ENCODE assay signal across 26 mouse cellular contexts in the genomic region with DNA sequence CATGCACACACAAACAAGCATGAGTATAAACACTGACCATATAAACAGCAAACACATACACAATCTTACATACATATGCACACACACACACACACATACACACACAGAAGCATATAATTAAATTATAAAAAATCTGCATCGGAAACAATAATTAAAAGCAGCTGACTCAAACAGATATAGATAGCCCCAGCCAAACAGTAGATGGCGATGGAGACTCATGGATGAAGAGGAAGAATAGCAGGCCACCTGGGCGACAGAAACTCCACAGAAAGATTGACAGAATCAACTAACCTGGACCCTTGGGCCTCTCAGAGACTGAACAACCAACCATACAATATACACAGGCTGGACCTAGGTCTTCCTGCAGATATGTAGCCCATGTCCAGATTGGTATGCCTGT. TPM values are rescaled to one million over a fixed set of nuclear protein-coding genes. Genes with fewer than 3 reads are reported as not detected.
A peak's percentile ranks its signal among the peaks of the same experiment; 100 is the strongest.
DNase-seq lines count a peak whose midpoint lies in the region; ATAC-seq and TF ChIP-seq lines count a peak whose summit lies in the region.
"Had no signal": no experiment of that assay in that cellular context is flagged by ENCODE, and none has a peak within 500 bp of the region (broad histone marks: within the 10 kb centered on the region; RNA-seq: fewer than 3 reads in every experiment).

No protein-coding gene starts in this region.

- TF ChIP-seq CTCF in forebrain, postnatal 0 days (IDR thresholded peaks at IDR 0.05; ENCODE audit: low read depth) = 0 out of 2 replicates have a peak, but pooled peaks have one; percentile 21
- peak; percentile 33 for TF ChIP-seq CTCF in left cerebral cortex, adult 2 months (IDR thresholded peaks at IDR 0.05)

- H3K27ac ChIP-seq in forebrain, postnatal 0 days (ENCODE audit: low read depth, low read length) = no peak overlapping the region
- H3K27ac ChIP-seq in forebrain, embryonic 10.5 days = no peak overlapping the region
- H3K27ac ChIP-seq in left cerebral cortex, adult 2 months = no peak overlapping the region
- H3K27ac ChIP-seq in ES-E14 (ENCODE audit: insufficient read depth, low read depth, low read length, poor library complexity, severe bottlenecking) = no peak overlapping the region
- H3K27ac ChIP-seq in liver, embryonic 12.5 days = no peak overlapping the region
- H3K27ac ChIP-seq: lung, embryonic 15.5 days; midbrain, embryonic 15.5 days had no signal

- no peaks in the 10 kb centered on the region for H3K36me3 ChIP-seq in forebrain, postnatal 0 days (ENCODE audit: insufficient read depth)
- H3K36me3 ChIP-seq in forebrain, embryonic 10.5 days (replicated peaks) = no peaks in the 10 kb centered on the region
- H3K36me3 ChIP-seq in ES-E14 (ENCODE audit: control insufficient read depth, insufficient read depth, low read length, poor library complexity, severe bottlenecking) = no peaks in the 10 kb centered on the region
- no peaks in the 10 kb centered on the region for H3K36me3 ChIP-seq in liver, embryonic 12.5 days
- H3K36me3 ChIP-seq: lung, embryonic 15.5 days; midbrain, embryonic 15.5 days had no signal

- DNase-seq in forebrain, postnatal 0 days = no peak
- DNase-seq in forebrain, embryonic 10.5 days (ENCODE audit: extremely low spot score, low spot score) = no peak
- no peak for DNase-seq in left cerebral cortex, adult 2 months (ENCODE audit: extremely low spot score in 1 of 2, low spot score in 2 of 2)
- no peak for DNase-seq in left cerebral cortex, adult 11 months (ENCODE audit: low spot score)
- DNase-seq in ES-E14 (ENCODE audit: low read depth, low spot score) = peak; percentile 16
- DNase-seq in retina, embryonic 14.5 days (ENCODE audit: low spot score) = peak; percentile 17
- DNase-seq in thymus, postnatal 10 days (ENCODE audit: low spot score in 2 of 2) = no peak
- DNase-seq: adrenal gland, postnatal 14 days; cerebellum, adult 2 months; gastrocnemius, postnatal 10 days; kidney, adult 9 months; layer of hippocampus, postnatal 36 days; left cerebral cortex, postnatal 4 days; spleen, adult 18-20 months had no signal

- in situ Hi-C loops in ES-E14 (cut with MboI; ENCODE audit: low sequenced_read_pairs in 2 of 2, unreplicated experiment in 2 of 2) = no loop called here

- H3K4me2 ChIP-seq in forebrain, postnatal 0 days (ENCODE audit: low read depth) = no peak overlapping the region
- H3K4me2 ChIP-seq in liver, embryonic 12.5 days = no peak overlapping the region
- H3K4me2 ChIP-seq: lung, embryonic 15.5 days; midbrain, embryonic 15.5 days had no signal

- no peaks in the 10 kb centered on the region for H3K27me3 ChIP-seq in forebrain, postnatal 0 days (ENCODE audit: insufficient read depth, low read length)
- H3K27me3 ChIP-seq in forebrain, embryonic 10.5 days (ENCODE audit: poor library complexity, severe bottlenecking) = no peaks in the 10 kb centered on the region
- H3K27me3 ChIP-seq in liver, embryonic 12.5 days (replicated peaks) = no peaks in the 10 kb centered on the region
- H3K27me3 ChIP-seq: lung, embryonic 15.5 days; midbrain, embryonic 15.5 days had no signal

- WGBS in forebrain, postnatal 0 days = 44% methylated on average over 3 of the region's 3 CpGs
- 50% methylated on average over 3 of the region's 3 CpGs for WGBS in forebrain, embryonic 10.5 days
- WGBS in liver, embryonic 12.5 days (ENCODE audit: insufficient replicate concordance) = 30% methylated on average over 3 of the region's 3 CpGs

- no peak for ATAC-seq in forebrain, postnatal 0 days
- no peak for ATAC-seq in liver, embryonic 12.5 days
- ATAC-seq: activated CD4-positive, CD25-positive, alpha-beta regulatory T cell, adult 4 months; midbrain, embryonic 15.5 days had no signal

- H3K9me3 ChIP-seq in forebrain, postnatal 0 days (ENCODE audit: low read length) = no peaks in the 10 kb centered on the region
- no peaks in the 10 kb centered on the region for H3K9me3 ChIP-seq in forebrain, embryonic 10.5 days
- H3K9me3 ChIP-seq in ES-E14 (ENCODE audit: control insufficient read depth, insufficient read depth, low read depth, low read length) = no peaks in the 10 kb centered on the region
- H3K9me3 ChIP-seq in liver, embryonic 12.5 days (replicated peaks) = no peaks in the 10 kb centered on the region
- H3K9me3 ChIP-seq: lung, embryonic 15.5 days; midbrain, embryonic 15.5 days had no signal

- intact Hi-C loops in left cerebral cortex, adult 2 months (cut with DNase I) = loop anchor here (2.0 to 10.0 kb wide), 2 partner anchors 150 to 242 kb away; a partner anchor contains a TSS

- H3K4me1 ChIP-seq in forebrain, postnatal 0 days (ENCODE audit: insufficient read depth) = no peaks in the 10 kb centered on the region
- H3K4me1 ChIP-seq in forebrain, embryonic 10.5 days = no peaks in the 10 kb centered on the region
- no peaks in the 10 kb centered on the region for H3K4me1 ChIP-seq in ES-E14 (ENCODE audit: control insufficient read depth in 2 of 2, insufficient read depth in 2 of 2, low read length in 2 of 2, poor library complexity in 1 of 2)
- no peaks in the 10 kb centered on the region for H3K4me1 ChIP-seq in liver, embryonic 12.5 days
- H3K4me1 ChIP-seq: lung, embryonic 15.5 days; midbrain, embryonic 15.5 days had no signal

- H3K4me3 ChIP-seq in forebrain, postnatal 0 days (ENCODE audit: low read depth, low read length) = no peak overlapping the region
- no peak overlapping the region for H3K4me3 ChIP-seq in forebrain, embryonic 10.5 days
- no peak overlapping the region for H3K4me3 ChIP-seq in left cerebral cortex, adult 2 months
- H3K4me3 ChIP-seq in ES-E14 (ENCODE audit: insufficient read depth in 1 of 2, low read depth in 1 of 2, low read length in 2 of 2, poor library complexity in 1 of 2, severe bottlenecking in 1 of 2) = no peak overlapping the region
- no peak overlapping the region for H3K4me3 ChIP-seq in liver, embryonic 12.5 days
- H3K4me3 ChIP-seq: erythroblast, embryonic 14.5 days; lung, embryonic 15.5 days; midbrain, embryonic 15.5 days had no signal

- H3K9ac ChIP-seq in forebrain, postnatal 0 days = no peak overlapping the region
- no peak overlapping the region for H3K9ac ChIP-seq in ES-E14 (ENCODE audit: insufficient read depth, low read depth, low read length, poor library complexity, severe bottlenecking)
- H3K9ac ChIP-seq in liver, embryonic 12.5 days = no peak overlapping the region
- H3K9ac ChIP-seq: lung, embryonic 15.5 days; midbrain, embryonic 15.5 days had no signal

TF ChIP-seq in ES-E14, 5 proteins besides CTCF, POLR2A, EP300 and RAD21:
- TF ChIP-seq CHD2 (IDR thresholded peaks at IDR 0.05; ENCODE audit: low read depth, low read length) (no peak), MAFK (IDR thresholded peaks at IDR 0.05; ENCODE audit: insufficient read depth, low read depth, low read length) (no peak), ZC3H11A (IDR thresholded peaks at IDR 0.05; ENCODE audit: borderline replicate concordance, low read depth, low read length) (no peak), HCFC1 (IDR thresholded peaks at IDR 0.05; ENCODE audit: borderline replicate concordance, insufficient read depth, low read length) (no peak), ZNF384 (IDR thresholded peaks at IDR 0.05; ENCODE audit: low read depth, low read length) (no peak)

RNA-seq across cellular contexts. Expression of a gene that starts 1.1 kb away (rescaled TPM):
- not detected in 2 replicates for total RNA-seq in forebrain, postnatal 0 days (2014; rRNA removed)
- polyA plus RNA-seq in forebrain, postnatal 0 days (2015; fragmentation: Nextera tagmentation; extraction: Ambion mirVana) = not detected in 2 replicates
- not detected in 2 replicates for polyA plus RNA-seq in forebrain, embryonic 10.5 days (2016; fragmentation: Nextera tagmentation; extraction: Ambion mirVana)
- total RNA-seq in left cerebral cortex, adult 2 months (2021) = not detected
- not detected in 2 replicates for total RNA-seq in ES-E14 (2012; rRNA removed)
- not detected in 2 replicates for polyA plus RNA-seq in liver, embryonic 12.5 days (2016; fragmentation: Nextera tagmentation; extraction: Ambion mirVana)
- total RNA-seq: adrenal gland, postnatal 14 days; gastrocnemius, postnatal 10 days; heart, adult 8-10 months; layer of hippocampus, postnatal 36 days; left cerebral cortex, postnatal 4 days; liver, adult 2 months had no signal
- polyA plus RNA-seq: activated CD4-positive, CD25-positive, alpha-beta regulatory T cell, adult 4 months; cerebellum, adult 2 months; cortical plate, adult 2 months; erythroblast, embryonic 14.5 days; large intestine, adult 2 months; liver, adult 2 months; lung, embryonic 15.5 days; midbrain, embryonic 15.5 days; stomach, embryonic 14.5 days; thymus, postnatal 0 days had no signal

RNA-seq across cellular contexts. Expression of a gene that starts 11.7 kb away (rescaled TPM):
- total RNA-seq in forebrain, postnatal 0 days (2014; rRNA removed) = not detected in 2 replicates
- not detected in 2 replicates for polyA plus RNA-seq in forebrain, postnatal 0 days (2015; fragmentation: Nextera tagmentation; extraction: Ambion mirVana)
- polyA plus RNA-seq in forebrain, embryonic 10.5 days (2016; fragmentation: Nextera tagmentation; extraction: Ambion mirVana) = not detected in 2 replicates
- not detected for total RNA-seq in left cerebral cortex, adult 2 months (2021)
- 4.7 TPM in 1 of 2 replicates, not detected in the other for total RNA-seq in ES-E14 (2012; rRNA removed)
- not detected in 2 replicates for polyA plus RNA-seq in liver, embryonic 12.5 days (2016; fragmentation: Nextera tagmentation; extraction: Ambion mirVana)
- total RNA-seq: adrenal gland, postnatal 14 days; gastrocnemius, postnatal 10 days; heart, adult 8-10 months; layer of hippocampus, postnatal 36 days; left cerebral cortex, postnatal 4 days; liver, adult 2 months had no signal
- polyA plus RNA-seq: activated CD4-positive, CD25-positive, alpha-beta regulatory T cell, adult 4 months; cerebellum, adult 2 months; cortical plate, adult 2 months; erythroblast, embryonic 14.5 days; heart, embryonic 16.5 days; large intestine, adult 2 months; liver, adult 2 months; lung, embryonic 15.5 days; midbrain, embryonic 15.5 days; stomach, embryonic 14.5 days had no signal

RNA-seq across cellular contexts. Expression of a gene that starts 14.3 kb away (rescaled TPM):
- not detected in 2 replicates for total RNA-seq in forebrain, postnatal 0 days (2014; rRNA removed)
- polyA plus RNA-seq in forebrain, postnatal 0 days (2015; fragmentation: Nextera tagmentation; extraction: Ambion mirVana) = not detected in 2 replicates
- polyA plus RNA-seq in forebrain, embryonic 10.5 days (2016; fragmentation: Nextera tagmentation; extraction: Ambion mirVana) = not detected in 2 replicates
- not detected for total RNA-seq in left cerebral cortex, adult 2 months (2021)
- total RNA-seq in ES-E14 (2012; rRNA removed) = not detected in 2 replicates
- polyA plus RNA-seq in liver, embryonic 12.5 days (2016; fragmentation: Nextera tagmentation; extraction: Ambion mirVana) = not detected in 2 replicates
- total RNA-seq: adrenal gland, postnatal 14 days; gastrocnemius, postnatal 10 days; heart, adult 8-10 months; layer of hippocampus, postnatal 36 days; left cerebral cortex, postnatal 4 days; liver, adult 2 months had no signal
- polyA plus RNA-seq: activated CD4-positive, CD25-positive, alpha-beta regulatory T cell, adult 4 months; cerebellum, adult 2 months; cortical plate, adult 2 months; erythroblast, embryonic 14.5 days; heart, embryonic 16.5 days; large intestine, adult 2 months; liver, adult 2 months; lung, embryonic 15.5 days; midbrain, embryonic 15.5 days; stomach, embryonic 14.5 days; thymus, postnatal 0 days had no signal

RNA-seq across cellular contexts. Expression of a gene that starts 25.5 kb away (rescaled TPM):
- total RNA-seq in forebrain, postnatal 0 days (2014; rRNA removed) = not detected in 2 replicates
- polyA plus RNA-seq in forebrain, postnatal 0 days (2015; fragmentation: Nextera tagmentation; extraction: Ambion mirVana) = not detected in 2 replicates
- polyA plus RNA-seq in forebrain, embryonic 10.5 days (2016; fragmentation: Nextera tagmentation; extraction: Ambion mirVana) = not detected in 2 replicates
- total RNA-seq in left cerebral cortex, adult 2 months (2021) = not detected
- not detected in 2 replicates for total RNA-seq in ES-E14 (2012; rRNA removed)
- not detected in 2 replicates for polyA plus RNA-seq in liver, embryonic 12.5 days (2016; fragmentation: Nextera tagmentation; extraction: Ambion mirVana)
- total RNA-seq: adrenal gland, postnatal 14 days; gastrocnemius, postnatal 10 days; heart, adult 8-10 months; layer of hippocampus, postnatal 36 days; left cerebral cortex, postnatal 4 days; liver, adult 2 months had no signal
- polyA plus RNA-seq: activated CD4-positive, CD25-positive, alpha-beta regulatory T cell, adult 4 months; cerebellum, adult 2 months; cortical plate, adult 2 months; erythroblast, embryonic 14.5 days; heart, embryonic 16.5 days; large intestine, adult 2 months; liver, adult 2 months; lung, embryonic 15.5 days; midbrain, embryonic 15.5 days; stomach, embryonic 14.5 days had no signal

RNA-seq across cellular contexts. Expression of a gene that starts 33.0 kb away (rescaled TPM):
- not detected in 2 replicates for total RNA-seq in forebrain, postnatal 0 days (2014; rRNA removed)
- polyA plus RNA-seq in forebrain, postnatal 0 days (2015; fragmentation: Nextera tagmentation; extraction: Ambion mirVana) = not detected in 2 replicates
- not detected in 2 replicates for polyA plus RNA-seq in forebrain, embryonic 10.5 days (2016; fragmentation: Nextera tagmentation; extraction: Ambion mirVana)
- total RNA-seq in left cerebral cortex, adult 2 months (2021) = not detected
- not detected in 2 replicates for total RNA-seq in ES-E14 (2012; rRNA removed)
- polyA plus RNA-seq in liver, embryonic 12.5 days (2016; fragmentation: Nextera tagmentation; extraction: Ambion mirVana) = not detected in 2 replicates
- total RNA-seq: adrenal gland, postnatal 14 days; gastrocnemius, postnatal 10 days; heart, adult 8-10 months; layer of hippocampus, postnatal 36 days; left cerebral cortex, postnatal 4 days; liver, adult 2 months had no signal
- polyA plus RNA-seq: activated CD4-positive, CD25-positive, alpha-beta regulatory T cell, adult 4 months; cerebellum, adult 2 months; cortical plate, adult 2 months; erythroblast, embryonic 14.5 days; heart, embryonic 16.5 days; large intestine, adult 2 months; liver, adult 2 months; lung, embryonic 15.5 days; midbrain, embryonic 15.5 days; stomach, embryonic 14.5 days; thymus, postnatal 0 days had no signal

Comparison
In these comparisons a context has a peak if more than half of its experiments do, and no peak if none do; other contexts are left out.
1. DNase-seq: peak in ES-E14 (single experiment) and retina, embryonic 14.5 days (single experiment); none in forebrain, postnatal 0 days (single experiment), forebrain, embryonic 10.5 days (single experiment), left cerebral cortex, adult 2 months (0 of 2), left cerebral cortex, adult 11 months (single experiment) and thymus, postnatal 10 days (0 of 2).